Mouse (Mus musculus): ENCODE measurements around the gene Odf3. TPM values are rescaled to one million over a fixed set of nuclear protein-coding genes. Genes with fewer than 3 reads are reported as not detected.
"Not testable (repeated sequence)": the region's sequence is repeated elsewhere in the genome, so short reads cannot be mapped to it uniquely, and the experiment has no call there.

Odf3 gene
- polyA plus RNA-seq, 1 experiment from 2014 or later = not detected

DNA sequence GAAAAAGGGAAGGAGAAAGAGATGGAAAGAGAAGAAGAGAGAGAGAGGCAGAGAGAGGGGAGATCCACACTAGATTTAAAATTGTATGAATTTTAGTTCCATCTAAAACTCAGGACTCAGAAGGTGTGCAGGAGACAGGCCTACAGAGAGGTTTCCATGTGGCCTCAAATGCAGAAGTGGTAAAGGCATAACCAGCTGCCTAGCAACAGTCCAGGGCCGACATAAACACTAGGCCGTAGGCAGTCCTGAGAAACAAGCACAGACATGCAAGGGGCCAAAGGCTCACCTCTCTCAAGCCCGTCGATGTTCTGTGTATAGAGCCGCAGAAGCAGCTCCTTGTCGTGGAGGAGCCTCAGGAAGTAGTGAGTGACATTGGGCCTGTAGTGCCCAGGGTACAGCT, 29.8 kb downstream of the Odf3 start:
- Histone ChIP-seq H3K4me3 (replicated peaks; ENCODE audit: low read depth, low read length) (no peak overlapping the region), H3K27ac (no peak overlapping the region), H3K4me1 (replicated peaks; ENCODE audit: insufficient read depth, low read length) (0 out of 2 replicates have a peak, but pooled peaks cover 3% of the 10 kb centered on the region), H3K9me3 (replicated peaks; ENCODE audit: low read length) (no peaks in the 10 kb centered on the region), H3K27me3 (ENCODE audit: insufficient read depth, low read length) (no peaks in the 10 kb centered on the region), H3K36me3 (ENCODE audit: insufficient read depth, low read length) (peaks cover 20% of the 10 kb centered on the region), H3K9ac (ENCODE audit: low read depth, low read length) (no peak overlapping the region), H3K4me2 (ENCODE audit: low read length) (no peak overlapping the region)
- no peak for DNase-seq (ENCODE audit: low spot score)
- ATAC-seq (replicated peaks; ENCODE audit: low FRiP score, low read depth) = no peak
- 92% methylated on average over 6 of the region's 6 CpGs for WGBS
- TF ChIP-seq CTCF (IDR thresholded peaks at IDR 0.05; ENCODE audit: low read depth) = no peak

- DNase-seq (ENCODE audit: low spot score) = no peak
- Histone ChIP-seq H3K27ac (no peak overlapping the region), H3K36me3 (ENCODE audit: insufficient read depth, low read length) (peaks cover 13% of the 10 kb centered on the region), H3K9ac (ENCODE audit: low read depth, low read length) (no peak overlapping the region), H3K9me3 (replicated peaks; ENCODE audit: low read length) (no peaks in the 10 kb centered on the region), H3K4me2 (ENCODE audit: low read length) (no peak overlapping the region), H3K27me3 (ENCODE audit: insufficient read depth, low read length) (no peaks in the 10 kb centered on the region), H3K4me3 (replicated peaks; ENCODE audit: low read depth, low read length) (no peak overlapping the region), H3K4me1 (replicated peaks; ENCODE audit: insufficient read depth, low read length) (0 out of 2 replicates have a peak, but pooled peaks cover 3% of the 10 kb centered on the region)
- WGBS = 91% methylated on average over 7 of the region's 7 CpGs
- no peak for TF ChIP-seq CTCF (IDR thresholded peaks at IDR 0.05; ENCODE audit: low read depth)
- ATAC-seq (replicated peaks; ENCODE audit: low FRiP score, low read depth) = no peak
Observed at GRCm38 (mm10) chr7:140879355-140879754, 31.8 kb downstream of the Odf3 start.

DNA sequence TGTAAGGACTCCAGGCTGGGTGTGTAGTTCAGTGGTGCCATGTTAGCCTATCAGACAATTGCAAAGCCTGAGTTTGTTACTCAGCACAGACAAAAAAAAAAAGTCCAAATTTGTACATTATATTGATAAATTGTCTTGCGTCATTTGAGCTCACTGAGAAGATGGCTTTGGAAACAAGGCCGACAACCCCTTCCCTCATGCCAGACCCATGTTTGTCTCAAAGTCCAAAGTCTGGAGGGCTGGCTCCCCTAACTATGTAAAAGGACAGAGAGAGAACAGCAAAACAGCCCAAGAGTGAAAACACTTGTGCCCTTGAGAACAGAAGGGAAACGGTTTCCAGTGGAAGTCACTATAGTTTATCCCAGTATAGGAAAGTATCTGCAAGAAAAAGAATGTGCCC, 32.8 kb downstream of the Odf3 start:
- H3K4me3 ChIP-seq (replicated peaks; ENCODE audit: low read depth, low read length) = no peak overlapping the region
- no peak for TF ChIP-seq CTCF (IDR thresholded peaks at IDR 0.05; ENCODE audit: low read depth)
- ATAC-seq (replicated peaks; ENCODE audit: low FRiP score, low read depth) = no peak
- no peaks in the 10 kb centered on the region for H3K27me3 ChIP-seq (ENCODE audit: insufficient read depth, low read length)
- H3K4me1 ChIP-seq (replicated peaks; ENCODE audit: insufficient read depth, low read length) = 0 out of 2 replicates have a peak, but pooled peaks cover 3% of the 10 kb centered on the region
- H3K9ac ChIP-seq (ENCODE audit: low read depth, low read length) = no peak overlapping the region
- H3K9me3 ChIP-seq (replicated peaks; ENCODE audit: low read length) = no peaks in the 10 kb centered on the region
- H3K27ac ChIP-seq = peak overlapping the region; percentile 42; the same call in 1 of the 2 replicates
- no peak for DNase-seq (ENCODE audit: low spot score)
- peak overlapping the region; percentile 89; the same call in 1 of the 2 replicates for H3K4me2 ChIP-seq (ENCODE audit: low read length)
- WGBS = 72% methylated on average over 3 of the region's 3 CpGs
- H3K36me3 ChIP-seq (ENCODE audit: insufficient read depth, low read length) = peaks cover 8% of the 10 kb centered on the region; the same call in 1 of the 2 replicates

GRCm38 (mm10) chr7:140880865-140881515, 33.4 kb downstream of the Odf3 start:
- DNase-seq (ENCODE audit: low spot score) = peak; percentile 13
- WGBS = 10% methylated on average over 8 of the region's 8 CpGs
- ATAC-seq (replicated peaks; ENCODE audit: low FRiP score, low read depth) = no peak
- peak overlapping the region; percentile 85 for H3K4me3 ChIP-seq (replicated peaks; ENCODE audit: low read depth, low read length)
- H3K4me2 ChIP-seq (ENCODE audit: low read length) = peak overlapping the region; percentile 89
- TF ChIP-seq CTCF (IDR thresholded peaks at IDR 0.05; ENCODE audit: low read depth) = no peak
- H3K4me1 ChIP-seq (replicated peaks; ENCODE audit: insufficient read depth, low read length) = 0 out of 2 replicates have a peak, but pooled peaks cover 3% of the 10 kb centered on the region
- peaks cover 8% of the 10 kb centered on the region; the same call in 1 of the 2 replicates for H3K36me3 ChIP-seq (ENCODE audit: insufficient read depth, low read length)
- H3K9me3 ChIP-seq (replicated peaks; ENCODE audit: low read length) = no peaks in the 10 kb centered on the region
- H3K27me3 ChIP-seq (ENCODE audit: insufficient read depth, low read length) = no peaks in the 10 kb centered on the region
- H3K27ac ChIP-seq = peak overlapping the region; percentile 92
- peak overlapping the region; percentile 86 for H3K9ac ChIP-seq (ENCODE audit: low read depth, low read length)

DNA sequence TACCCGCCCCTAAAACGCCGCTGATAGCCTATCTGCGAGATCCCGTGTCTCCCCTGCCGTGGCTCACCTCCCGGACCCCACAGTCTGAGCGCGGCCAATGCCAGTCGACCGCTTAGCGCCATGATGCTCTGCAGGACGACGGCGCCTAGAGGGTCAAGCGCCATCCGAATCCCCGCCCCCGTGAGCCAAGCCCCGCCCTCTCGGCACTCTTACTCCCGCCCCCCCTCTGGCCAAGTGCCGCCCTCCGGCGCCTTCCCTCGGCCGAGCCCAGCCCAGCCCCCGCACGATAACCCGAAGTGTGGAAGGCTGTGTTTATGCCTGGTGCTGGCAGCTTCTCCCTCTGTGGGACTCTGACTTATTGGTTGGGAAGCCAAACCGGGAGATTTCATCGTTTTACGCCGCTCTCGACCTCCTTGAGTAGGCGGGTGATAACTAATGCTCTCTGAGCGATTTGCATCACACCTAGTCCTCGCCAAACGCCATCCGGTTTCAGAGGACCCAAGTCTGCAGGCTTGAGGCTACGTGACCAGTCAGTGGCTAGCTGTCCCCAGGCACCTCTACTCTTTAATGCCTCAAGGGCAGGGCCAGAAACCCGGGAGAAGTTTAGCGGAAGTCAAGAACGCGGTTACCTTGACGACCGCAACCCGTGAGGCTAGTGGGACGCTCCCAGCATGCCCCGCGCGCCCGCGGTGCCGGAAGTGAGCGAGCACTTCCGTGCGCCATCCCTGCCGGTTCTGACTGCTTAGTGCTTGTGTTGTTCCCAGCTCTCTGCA, 34.3 kb downstream of the Odf3 start, which contains the start of the genes Psmd13 and Sirt3:
TSS of gene Psmd13 (plus strand) at position 273 of the 773 bp plus-strand sequence.
TSS of gene Sirt3 (minus strand) at position 614 of the 773 bp plus-strand sequence.
- Histone ChIP-seq H3K4me1 (replicated peaks; ENCODE audit: insufficient read depth, low read length) (0 out of 2 replicates have a peak, but pooled peaks cover 3% of the 10 kb centered on the region), H3K27me3 (ENCODE audit: insufficient read depth, low read length) (no peaks in the 10 kb centered on the region), H3K36me3 (ENCODE audit: insufficient read depth, low read length) (peaks cover 7% of the 10 kb centered on the region; the same call in 1 of the 2 replicates), H3K4me3 (replicated peaks; ENCODE audit: low read depth, low read length) (peak within 1 kb of the TSS; percentile 85), H3K9me3 (replicated peaks; ENCODE audit: low read length) (no peaks in the 10 kb centered on the region), H3K9ac (ENCODE audit: low read depth, low read length) (peak within 1 kb of the TSS; percentile 86), H3K4me2 (ENCODE audit: low read length) (peak within 1 kb of the TSS; percentile 89), H3K27ac (peak within 1 kb of the TSS; percentile 92)
- DNase-seq (ENCODE audit: low spot score) = peak; percentile 96
- TF ChIP-seq CTCF (IDR thresholded peaks at IDR 0.05; ENCODE audit: low read depth) = no peak; the same call in 1 of the 2 replicates
- ATAC-seq (replicated peaks; ENCODE audit: low FRiP score, low read depth) = peak; percentile 95
- under 1% methylated on average over 59 of the region's 59 CpGs for WGBS

DNA sequence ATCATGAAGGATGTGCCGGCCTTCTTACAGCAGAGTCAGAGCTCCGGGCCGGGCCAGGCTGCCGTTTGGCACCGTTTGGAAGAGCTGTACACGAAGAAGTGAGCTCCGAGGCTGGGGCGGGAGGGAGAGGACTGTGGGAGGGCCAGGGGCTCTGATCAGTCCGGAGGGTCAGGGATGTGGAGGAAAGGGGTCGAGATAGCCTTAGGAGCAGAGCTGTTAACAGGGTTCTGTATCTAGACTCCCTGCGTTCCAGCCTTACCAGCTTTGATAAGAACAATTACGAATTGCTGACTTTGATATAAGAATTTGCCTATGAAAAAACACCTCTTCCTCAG, 34.8 kb downstream of the Odf3 start:
- H3K4me3 ChIP-seq (replicated peaks; ENCODE audit: low read depth, low read length) = peak overlapping the region; percentile 85
- peak; percentile 56 for ATAC-seq (replicated peaks; ENCODE audit: low FRiP score, low read depth)
- peak overlapping the region; percentile 89 for H3K4me2 ChIP-seq (ENCODE audit: low read length)
- H3K36me3 ChIP-seq (ENCODE audit: insufficient read depth, low read length) = 0 out of 2 replicates have a peak, but pooled peaks cover 6% of the 10 kb centered on the region
- H3K9ac ChIP-seq (ENCODE audit: low read depth, low read length) = peak overlapping the region; percentile 86
- H3K9me3 ChIP-seq (replicated peaks; ENCODE audit: low read length) = no peaks in the 10 kb centered on the region
- no peak for DNase-seq (ENCODE audit: low spot score)
- H3K27me3 ChIP-seq (ENCODE audit: insufficient read depth, low read length) = no peaks in the 10 kb centered on the region
- no peak for TF ChIP-seq CTCF (IDR thresholded peaks at IDR 0.05; ENCODE audit: low read depth)
- peak overlapping the region; percentile 92 for H3K27ac ChIP-seq
- 0 out of 2 replicates have a peak, but pooled peaks cover 3% of the 10 kb centered on the region for H3K4me1 ChIP-seq (replicated peaks; ENCODE audit: insufficient read depth, low read length)
- under 1% methylated on average over 12 of the region's 12 CpGs for WGBS

DNA sequence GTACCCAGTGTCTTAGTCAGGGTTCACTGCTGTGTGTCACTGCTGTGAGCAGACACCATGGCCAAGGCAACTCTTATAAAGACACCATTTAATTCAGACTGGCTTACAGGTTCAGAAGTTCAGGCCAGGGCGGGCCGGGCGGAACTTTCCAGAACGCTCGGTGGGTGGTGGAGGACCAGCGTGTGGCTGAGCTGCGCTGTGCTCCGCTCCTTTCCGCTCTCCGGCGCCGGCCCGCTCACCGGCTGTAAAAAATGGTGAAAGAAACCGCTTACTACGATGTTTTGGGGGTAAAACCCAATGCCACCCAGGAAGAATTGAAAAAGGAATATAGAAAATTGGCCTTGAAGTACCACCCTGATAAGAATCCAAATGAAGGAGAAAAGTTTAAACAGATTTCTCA, 43.0 kb downstream of the Odf3 start:
- not testable (repeated sequence) for H3K4me3 ChIP-seq (replicated peaks; ENCODE audit: low read depth, low read length); H3K4me1 ChIP-seq (replicated peaks; ENCODE audit: insufficient read depth, low read length); DNase-seq (ENCODE audit: low spot score); H3K27ac ChIP-seq; H3K4me2 ChIP-seq (ENCODE audit: low read length); H3K27me3 ChIP-seq (ENCODE audit: insufficient read depth, low read length); H3K9ac ChIP-seq (ENCODE audit: low read depth, low read length); H3K9me3 ChIP-seq (replicated peaks; ENCODE audit: low read length); ATAC-seq (replicated peaks; ENCODE audit: low FRiP score, low read depth)
- 98% methylated on average over 16 of the region's 16 CpGs for whole genome bisulfite sequencing
- H3K36me3 ChIP-seq (ENCODE audit: insufficient read depth, low read length) = peaks cover 54% of the 10 kb centered on the region

Measured in kidney, postnatal 0 days (tissue).